Mouse (Mus musculus) stomach, embryonic 16.5 days (tissue): ENCODE measurements around the gene Prss8. TPM values are rescaled to one million over a fixed set of nuclear protein-coding genes. Genes with fewer than 3 reads are reported as not detected.

ENCODE experiments used
- ATAC-seq: fragments of 200-750 bp; cut with Nextera tagmentation; 2 replicates; pipeline ENCODE4 v1.8.0; 2017; ENCODE audit warnings: moderate number of reproducible peaks, moderate TSS enrichment; ENCODE audit not compliant: insufficient read depth, low FRiP score
- H3K27ac ChIP-seq: fragments of 300-500 bp; sonication (generic); 2 replicates; pipeline ENCODE4 v1.5.1; 2014; ENCODE audit warnings: low read length
- H3K27me3 ChIP-seq: fragments of 300-500 bp; sonication (generic); 2 replicates; pipeline ENCODE4 v1.6.1; 2014; ENCODE audit warnings: low read length, control low read depth, mixed read lengths; ENCODE audit not compliant: control insufficient read depth, insufficient read depth
- H3K36me3 ChIP-seq: fragments of 300-500 bp; sonication (generic); 2 replicates; pipeline ENCODE4 v1.6.1; 2014; ENCODE audit warnings: low read length; ENCODE audit not compliant: control insufficient read depth, insufficient read depth
- H3K4me1 ChIP-seq: fragments of 300-500 bp; sonication (generic); 2 replicates; pipeline ENCODE4 v1.6.1; 2014; ENCODE audit warnings: low read length, control low read depth, mixed read lengths; ENCODE audit not compliant: control insufficient read depth, insufficient read depth
- H3K4me2 ChIP-seq: fragments of 300-500 bp; sonication (generic); 2 replicates; pipeline ENCODE4 v1.6.1; 2014; ENCODE audit warnings: low read depth, low read length, mixed read lengths
- H3K4me3 ChIP-seq: fragments of 300-500 bp; sonication (generic); replicated peaks from 2 replicates; pipeline ENCODE4 v1.5.1; 2014; ENCODE audit warnings: mild to moderate bottlenecking, low read length
- H3K9ac ChIP-seq: fragments of 300-500 bp; sonication (generic); 2 replicates; pipeline ENCODE4 v1.6.1; 2014; ENCODE audit warnings: low read length
- H3K9me3 ChIP-seq: fragments of 300-500 bp; sonication (generic); replicated peaks from 2 replicates; pipeline ENCODE4 v1.6.1; 2016; ENCODE audit warnings: low read length, control low read depth; ENCODE audit not compliant: control insufficient read depth
- WGBS: fragments of 180-500 bp; shearing (Covaris S2); extraction: QIAGEN DNeasy Blood & Tissue Kit; methylation state at CpG from one replicate; pipeline ENCODE4 v1.1.7; 2014; 5-methylcytosine and 5-hydroxymethylcytosine counted together
- polyA plus RNA-seq: library from polyadenylated mRNA; unstranded; fragments of >200 nt; fragmentation: Nextera tagmentation; extraction: Ambion mirVana; gene quantifications from 2 replicates; pipeline ENCODE4 v1.2.1, GENCODE M21; 2015

Gene Prss8
- polyA plus RNA-seq, 1 experiment from 2014 or later: 63.8 TPM

- Histone ChIP-seq H3K36me3 (peaks cover 6% of the 10 kb centered on the region), H3K27me3 (no peaks in the 10 kb centered on the region)
- 57% methylated on average over 6 of the region's 6 CpGs for WGBS
Observed at GRCm38 (mm10) chr7:127922451-127923275, 7.2 kb downstream of the Prss8 start.

GRCm38 (mm10) chr7:127921516-127921915 is 8.4 kb downstream of the Prss8 start:
- no peaks in the 10 kb centered on the region for H3K27me3 ChIP-seq
- H3K4me1 ChIP-seq: peaks cover 5% of the 10 kb centered on the region
- H3K36me3 ChIP-seq: peaks cover 5% of the 10 kb centered on the region
- WGBS: 59% methylated on average over 8 of the region's 8 CpGs
- H3K4me2 ChIP-seq: no peak overlapping the region
- no peak overlapping the region for H3K4me3 ChIP-seq
- no peak overlapping the region for H3K27ac ChIP-seq
- no peak overlapping the region for H3K9ac ChIP-seq
- no peak for ATAC-seq
- H3K9me3 ChIP-seq: no peaks in the 10 kb centered on the region

More at GRCm38 (mm10) chr7:127922451-127923275, 7.2 kb downstream of the Prss8 start:
- no peak for ATAC-seq
- Histone ChIP-seq H3K4me1 (peaks cover 5% of the 10 kb centered on the region), H3K9me3 (no peaks in the 10 kb centered on the region), H3K9ac (no peak overlapping the region), H3K27ac (peak overlapping the region; percentile 79), H3K4me3 (no peak overlapping the region), H3K4me2 (no peak overlapping the region)

GRCm38 (mm10) chr7:127919290-127919689 is 10.6 kb downstream of the Prss8 start:
- H3K27ac ChIP-seq: no peak overlapping the region
- H3K4me1 ChIP-seq: peaks cover 5% of the 10 kb centered on the region
- H3K4me3 ChIP-seq: no peak overlapping the region
- peaks cover 8% of the 10 kb centered on the region; the same call in 1 of the 2 replicates for H3K36me3 ChIP-seq
- H3K4me2 ChIP-seq: no peak overlapping the region
- H3K9ac ChIP-seq: no peak overlapping the region
- no peak for ATAC-seq
- WGBS: 74% methylated on average over 7 of the region's 7 CpGs
- no peaks in the 10 kb centered on the region for H3K27me3 ChIP-seq
- no peaks in the 10 kb centered on the region for H3K9me3 ChIP-seq

GRCm38 (mm10) chr7:127918203-127918602 is 11.7 kb downstream of the Prss8 start:
- Histone ChIP-seq H3K4me1 (peaks cover 6% of the 10 kb centered on the region; the same call in 1 of the 2 replicates), H3K27ac (no peak overlapping the region), H3K9me3 (no peaks in the 10 kb centered on the region), H3K4me3 (no peak overlapping the region), H3K9ac (no peak overlapping the region), H3K27me3 (no peaks in the 10 kb centered on the region), H3K36me3 (peaks cover 8% of the 10 kb centered on the region; the same call in 1 of the 2 replicates), H3K4me2 (no peak overlapping the region)
- 56% methylated on average over 3 of the region's 3 CpGs for whole genome bisulfite sequencing
- no peak for ATAC-seq

GRCm38 (mm10) chr7:127915293-127915692 is 14.6 kb downstream of the Prss8 start:
- no peak for ATAC-seq
- Histone ChIP-seq H3K4me2 (no peak overlapping the region), H3K36me3 (peaks cover 8% of the 10 kb centered on the region; the same call in 1 of the 2 replicates), H3K27ac (no peak overlapping the region), H3K4me3 (no peak overlapping the region), H3K4me1 (peaks cover 8% of the 10 kb centered on the region), H3K9ac (no peak overlapping the region), H3K27me3 (no peaks in the 10 kb centered on the region), H3K9me3 (no peaks in the 10 kb centered on the region)
- WGBS: 91% methylated on average over 12 of the region's 12 CpGs

- Histone ChIP-seq H3K9ac (peak overlapping the region; percentile 93), H3K4me2 (peak overlapping the region; percentile 88), H3K36me3 (peaks cover 14% of the 10 kb centered on the region), H3K4me1 (peaks cover 8% of the 10 kb centered on the region), H3K4me3 (peak overlapping the region; percentile 99), H3K9me3 (no peaks in the 10 kb centered on the region), H3K27me3 (no peaks in the 10 kb centered on the region), H3K27ac (peak overlapping the region; percentile 94)
- ATAC-seq: no peak
- 12% methylated on average over 4 of the region's 4 CpGs for WGBS
Observed at GRCm38 (mm10) chr7:127912938-127913337, 17.0 kb downstream of the Prss8 start.

- H3K27me3 ChIP-seq: no peaks in the 10 kb centered on the region
- peak within 1 kb of the TSS; percentile 99 for H3K4me3 ChIP-seq
- no peaks in the 10 kb centered on the region for H3K9me3 ChIP-seq
- peak within 1 kb of the TSS; percentile 93 for H3K9ac ChIP-seq
- peak within 1 kb of the TSS; percentile 88 for H3K4me2 ChIP-seq
- H3K27ac ChIP-seq: peak within 1 kb of the TSS; percentile 94
- ATAC-seq: peak; percentile 95
- WGBS: under 1% methylated on average over 40 of the region's 40 CpGs
- H3K4me1 ChIP-seq: peaks cover 8% of the 10 kb centered on the region
- peaks cover 19% of the 10 kb centered on the region for H3K36me3 ChIP-seq
Observed at GRCm38 (mm10) chr7:127912190-127912871, 17.6 kb downstream of the Prss8 start, which contains the start of gene Kat8. Gene Kat8 (plus strand): TSS chr7:127912516.

- ATAC-seq: no peak
- 88% methylated on average over 4 of the region's 4 CpGs for WGBS
- Histone ChIP-seq H3K9me3 (no peaks in the 10 kb centered on the region), H3K9ac (no peak overlapping the region), H3K27me3 (no peaks in the 10 kb centered on the region), H3K4me2 (no peak overlapping the region), H3K36me3 (peaks cover 26% of the 10 kb centered on the region), H3K4me3 (no peak overlapping the region), H3K27ac (no peak overlapping the region), H3K4me1 (peaks cover 17% of the 10 kb centered on the region)
Observed at GRCm38 (mm10) chr7:127908656-127909055, 21.2 kb downstream of the Prss8 start.

- no peak overlapping the region for H3K9ac ChIP-seq
- no peak overlapping the region for H3K4me3 ChIP-seq
- H3K4me1 ChIP-seq: peaks cover 13% of the 10 kb centered on the region
- no peak overlapping the region for H3K27ac ChIP-seq
- WGBS: 94% methylated on average over 12 of the region's 12 CpGs
- no peaks in the 10 kb centered on the region for H3K27me3 ChIP-seq
- no peak overlapping the region for H3K4me2 ChIP-seq
- H3K36me3 ChIP-seq: peaks cover 26% of the 10 kb centered on the region
- H3K9me3 ChIP-seq: no peaks in the 10 kb centered on the region
- no peak for ATAC-seq
Observed at GRCm38 (mm10) chr7:127907939-127908338, 22.0 kb downstream of the Prss8 start.
